Mouse (Mus musculus): Measurements from ENCODE around the gene Csad. TPM values are rescaled to one million over a fixed set of nuclear protein-coding genes. Genes with fewer than 3 reads are reported as not detected.
"Not testable (repeated sequence)": the region's sequence is repeated elsewhere in the genome, so short reads cannot be mapped to it uniquely, and the experiment has no call there.

Gene Csad
- total RNA-seq, 2 experiments from 2014 or later: 39.5 to 40.4 TPM

DNA sequence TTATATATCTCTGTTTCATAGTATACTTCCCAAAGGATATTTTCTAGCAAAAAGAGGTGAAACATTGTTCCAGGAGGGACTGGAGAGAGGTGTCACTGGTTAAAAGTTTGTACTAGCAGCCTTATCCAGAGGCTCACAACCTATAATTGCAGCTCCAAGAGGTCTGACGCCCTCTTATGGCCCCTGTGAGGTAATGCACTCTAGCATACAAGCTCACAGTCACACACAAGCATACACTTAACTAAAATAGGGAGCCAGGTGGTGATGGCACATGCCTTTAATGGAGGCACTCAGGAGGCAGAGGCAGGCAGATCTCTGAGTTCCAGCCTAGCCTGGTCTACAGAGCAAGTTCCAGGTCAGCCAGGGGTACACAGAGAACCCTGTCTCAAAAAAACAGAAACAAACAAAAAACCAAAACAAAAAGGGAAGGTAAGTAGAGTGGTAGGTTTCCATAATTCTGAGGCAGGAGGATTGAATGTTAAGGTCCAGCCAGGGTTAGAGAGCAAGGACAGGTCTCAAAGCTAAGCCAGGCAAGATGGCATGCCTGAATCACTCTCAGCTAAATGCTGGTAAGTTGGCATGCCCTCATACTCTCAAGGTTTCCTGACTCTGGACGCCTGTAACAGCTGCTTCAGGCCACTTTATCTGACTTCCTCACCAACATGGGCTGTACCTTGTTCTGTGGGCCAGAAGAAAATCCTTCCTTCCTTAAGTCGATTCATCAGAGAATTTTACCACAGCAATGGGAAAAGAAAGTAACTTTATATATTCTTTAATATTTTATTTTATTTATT lies 40.4 kb downstream of the Csad start:
- Histone ChIP-seq H3K4me3 (no peak overlapping the region), H3K27ac (no peak overlapping the region)
- no peak for DNase-seq (ENCODE audit: low spot score in 2 of 2)
- TF ChIP-seq CTCF (conservative IDR thresholded peaks at IDR 0.05): peak; percentile 20; the same call in 1 of the 2 replicates

DNA sequence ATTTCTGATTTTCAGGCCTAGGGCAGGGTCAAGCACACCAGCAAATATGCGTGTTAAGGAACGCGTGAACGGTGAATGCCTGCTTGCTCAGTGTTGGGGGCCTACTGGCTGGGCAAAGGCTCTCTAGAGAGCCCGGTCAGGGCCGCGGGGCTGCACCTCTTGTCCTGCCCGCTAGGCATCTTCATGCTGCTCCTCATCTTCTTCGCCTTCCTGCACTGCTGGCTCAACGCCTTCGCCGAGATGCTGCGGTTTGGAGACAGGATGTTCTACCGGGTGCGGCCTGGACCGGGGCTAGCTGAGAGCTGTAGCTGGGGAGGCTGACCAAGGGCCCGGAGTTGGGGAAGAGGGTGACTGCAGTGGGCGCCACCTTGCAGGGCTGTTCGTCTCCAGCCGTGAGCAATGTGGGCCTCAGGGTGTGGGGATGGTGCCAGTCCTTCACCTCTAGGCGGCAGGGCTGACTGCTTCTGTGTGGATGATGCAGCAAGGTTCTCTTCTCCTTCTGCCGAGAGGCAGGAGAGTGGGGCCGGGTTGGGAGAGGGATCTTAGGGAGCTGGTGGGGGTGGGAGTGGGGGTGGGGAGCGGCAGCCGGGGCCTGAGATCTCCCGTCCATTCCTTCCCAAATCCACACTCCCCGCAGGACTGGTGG lies 44.0 kb downstream of the Csad start:
- H3K27ac ChIP-seq: no peak overlapping the region
- no peak overlapping the region for H3K4me3 ChIP-seq
- TF ChIP-seq CTCF (conservative IDR thresholded peaks at IDR 0.05): no peak
- no peak for DNase-seq (ENCODE audit: low spot score in 2 of 2)

DNA sequence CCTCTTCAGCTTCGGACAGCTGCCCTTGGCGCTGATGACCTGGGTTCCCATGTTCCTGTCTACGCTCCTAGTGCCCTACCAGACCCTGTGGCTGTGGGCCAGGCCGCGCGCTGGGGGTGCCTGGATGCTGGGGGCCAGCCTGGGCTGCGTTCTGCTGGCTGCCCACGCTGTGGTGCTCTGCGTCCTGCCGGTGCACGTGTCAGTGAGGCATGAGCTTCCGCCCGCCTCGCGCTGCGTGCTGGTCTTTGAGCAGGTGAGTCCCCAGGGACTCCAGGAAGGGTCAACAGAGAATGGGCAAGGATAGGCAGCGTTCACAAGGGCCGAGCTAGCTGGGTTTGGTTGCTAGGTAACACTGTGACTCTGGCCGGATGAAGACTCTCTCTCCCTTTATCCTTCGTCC lies 47.7 kb downstream of the Csad start:
- TF ChIP-seq CTCF (conservative IDR thresholded peaks at IDR 0.05): no peak
- Histone ChIP-seq H3K4me3 (no peak overlapping the region), H3K27ac (no peak overlapping the region)
- DNase-seq (ENCODE audit: low spot score in 2 of 2): no peak

DNA sequence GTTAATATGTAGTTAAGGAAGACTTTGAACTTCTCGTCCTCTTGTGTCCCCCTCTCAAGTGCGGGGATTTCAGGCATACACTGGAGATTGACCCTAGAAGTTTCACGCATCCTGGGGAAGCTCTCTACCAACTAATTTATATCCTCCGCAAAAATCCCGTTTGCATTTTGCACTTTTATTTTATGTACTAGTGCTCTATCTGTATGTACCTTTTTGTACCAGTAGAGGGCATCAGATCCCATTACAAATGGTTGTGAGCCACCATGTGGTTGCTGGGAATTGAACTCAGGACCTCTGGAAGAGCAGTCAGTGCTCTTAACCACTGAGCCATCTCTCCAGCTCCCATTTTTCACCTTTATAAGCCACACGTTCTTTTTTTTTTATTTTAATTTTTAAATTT lies 49.5 kb downstream of the Csad start:
- not testable (repeated sequence) for H3K4me3 ChIP-seq; DNase-seq (ENCODE audit: low spot score in 2 of 2); H3K27ac ChIP-seq
- TF ChIP-seq CTCF (conservative IDR thresholded peaks at IDR 0.05): peak; percentile 47

DNA sequence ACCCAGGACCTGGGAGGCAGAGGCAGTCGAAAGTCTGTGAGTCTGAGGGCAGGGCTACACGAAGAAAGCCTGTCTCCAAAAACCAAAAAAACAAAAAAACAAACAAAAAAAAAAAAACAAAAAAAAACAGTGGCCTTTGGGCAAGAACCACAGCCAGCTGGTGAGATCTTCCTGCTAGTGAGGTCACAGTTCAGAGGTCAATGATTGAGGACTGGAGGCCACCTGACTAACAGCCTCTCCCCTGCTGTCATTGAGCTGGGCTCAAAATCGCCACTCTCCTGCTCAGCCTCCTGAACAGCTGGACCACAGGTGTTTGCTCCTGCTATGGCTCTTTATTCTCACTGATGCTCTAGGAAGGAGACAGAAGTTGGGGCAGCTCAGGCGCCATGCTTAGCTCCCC lies 51.9 kb downstream of the Csad start:
- no peak for TF ChIP-seq CTCF (conservative IDR thresholded peaks at IDR 0.05)
- Histone ChIP-seq H3K27ac (no peak overlapping the region), H3K4me3 (no peak overlapping the region)
- no peak for DNase-seq (ENCODE audit: low spot score in 2 of 2)

DNA sequence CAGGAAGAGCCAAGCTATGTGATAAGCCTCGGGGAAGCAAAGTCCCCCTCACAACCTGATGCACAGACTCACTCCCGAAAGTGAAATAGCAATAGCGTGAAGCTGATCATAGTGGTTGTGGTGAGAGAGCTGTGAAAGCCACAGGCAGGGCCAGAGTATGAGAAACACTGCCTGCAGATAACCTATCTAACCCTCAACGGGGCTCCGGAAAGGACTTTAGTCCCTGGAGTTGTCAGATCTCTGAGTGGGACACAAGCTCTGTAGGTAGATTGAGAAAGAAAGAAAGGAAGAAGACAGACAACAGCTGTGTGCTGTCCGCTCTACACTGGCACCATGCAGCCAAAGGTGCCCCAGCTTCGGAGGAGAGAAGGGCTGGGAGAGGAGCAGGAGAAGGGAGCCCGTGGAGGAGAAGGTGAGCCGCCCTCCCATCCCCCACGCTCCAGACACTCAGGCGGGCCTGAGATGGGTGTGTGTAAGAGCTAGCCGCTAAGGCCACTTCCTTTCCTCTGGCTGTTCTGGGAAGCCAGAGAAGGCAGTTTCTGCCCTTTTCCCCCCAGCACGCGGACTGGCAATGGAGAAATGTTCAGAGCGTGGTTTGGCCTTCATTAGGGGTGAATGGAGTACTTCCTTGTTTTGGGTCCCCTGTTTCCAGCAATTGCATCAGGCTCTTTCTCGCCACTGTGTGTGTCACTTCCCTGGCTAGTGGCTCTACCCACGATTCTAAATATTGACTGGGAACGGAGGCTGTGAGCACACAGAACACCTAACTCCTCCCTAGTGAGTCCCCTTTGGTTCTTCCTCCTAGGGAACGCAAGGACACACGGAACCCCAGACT lies 54.0 kb downstream of the Csad start, which contains the start of gene Soat2:
TSS of gene Soat2 (plus strand) at position 226 of the 835 bp plus-strand sequence.
- no peak within 1 kb of the TSS for H3K27ac ChIP-seq
- H3K4me3 ChIP-seq: no peak within 1 kb of the TSS
- DNase-seq (ENCODE audit: low spot score in 2 of 2): no peak
- TF ChIP-seq CTCF (conservative IDR thresholded peaks at IDR 0.05): no peak

DNA sequence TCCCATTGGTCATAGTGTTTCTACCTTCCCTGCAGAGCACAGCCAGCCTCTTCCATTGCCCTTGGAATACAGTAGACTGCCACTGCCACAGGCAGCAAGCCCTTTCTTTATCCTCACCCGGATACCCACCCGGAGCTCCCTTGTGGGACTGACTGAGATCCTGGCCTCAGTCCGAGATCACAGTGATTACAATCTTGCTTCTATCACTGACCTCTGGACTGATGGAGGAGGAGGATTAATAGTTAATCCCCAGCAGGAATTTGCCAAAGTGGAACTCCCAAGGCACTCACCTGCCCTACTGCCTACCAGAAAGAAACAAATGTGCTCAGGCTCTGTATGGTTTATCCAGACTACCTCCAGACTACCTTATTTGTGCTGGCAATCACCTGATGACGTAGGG lies 55.0 kb downstream of the Csad start:
- no peak for TF ChIP-seq CTCF (conservative IDR thresholded peaks at IDR 0.05)
- Histone ChIP-seq H3K27ac (no peak overlapping the region), H3K4me3 (no peak overlapping the region)
- no peak for DNase-seq (ENCODE audit: low spot score in 2 of 2)

DNA sequence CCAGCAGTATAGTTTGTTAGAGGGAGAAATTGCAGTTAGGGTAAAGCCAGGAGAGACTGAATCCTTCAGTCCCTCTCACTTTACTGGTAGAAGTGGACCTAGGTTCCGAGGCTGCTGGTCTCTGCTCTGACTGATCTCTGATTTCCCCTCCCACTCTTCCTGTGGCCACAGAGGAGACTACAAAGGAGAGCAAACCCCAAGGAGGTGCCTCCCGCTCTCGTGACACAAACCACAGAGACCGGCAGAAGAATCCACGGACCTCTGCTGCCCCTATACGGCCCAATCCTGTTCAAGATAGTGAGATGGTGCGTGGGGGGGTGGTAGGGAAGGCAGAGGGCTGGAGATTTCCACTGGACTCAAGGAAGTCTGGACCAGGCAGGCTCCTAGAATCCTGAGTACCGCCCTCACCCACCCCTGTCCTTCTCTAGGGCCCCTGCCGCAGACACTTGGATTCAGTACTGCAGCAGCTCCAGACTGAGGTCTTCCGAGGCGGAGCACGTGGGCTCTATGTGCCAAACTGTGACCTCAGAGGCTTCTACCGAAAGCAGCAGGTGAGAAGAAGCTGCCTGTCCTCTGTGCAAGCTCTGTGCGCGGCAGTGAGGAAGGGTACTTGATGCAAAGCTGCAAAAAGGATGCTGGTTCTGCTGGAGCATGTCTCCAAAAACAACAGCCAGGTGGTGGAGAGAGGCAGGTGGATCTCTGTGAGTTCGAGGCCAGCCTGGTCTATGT lies 56.7 kb downstream of the Csad start:
- TF ChIP-seq CTCF (conservative IDR thresholded peaks at IDR 0.05): no peak
- no peak overlapping the region for H3K4me3 ChIP-seq

DNA sequence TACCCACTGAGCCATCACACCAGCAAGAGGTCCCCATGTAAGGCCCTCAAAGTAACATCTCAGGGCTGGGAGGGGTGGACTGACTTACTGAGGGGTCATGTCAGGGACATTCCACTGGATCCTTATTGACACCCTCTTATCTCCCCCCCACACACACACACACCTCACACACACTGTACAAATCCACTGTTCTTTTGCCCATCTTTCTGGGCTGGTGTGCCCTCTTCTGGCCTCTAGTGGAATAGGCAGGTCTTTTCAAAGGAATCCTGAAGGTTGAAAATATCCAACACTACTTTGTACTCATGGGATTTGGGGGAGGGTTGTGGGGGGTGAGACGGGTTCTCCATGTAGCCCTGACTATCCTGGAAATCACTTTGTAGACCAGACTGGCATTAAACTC lies 57.6 kb downstream of the Csad start:
- H3K27ac ChIP-seq: no peak overlapping the region
- no peak overlapping the region for H3K4me3 ChIP-seq
- TF ChIP-seq CTCF (conservative IDR thresholded peaks at IDR 0.05): peak; percentile 79
- DNase-seq (ENCODE audit: low spot score in 2 of 2): peak in 1 of 2 experiments; percentile 58

More for the DNA sequence above, 56.7 kb downstream of the Csad start:
- no peak overlapping the region for H3K27ac ChIP-seq
- no peak for DNase-seq (ENCODE audit: low spot score in 2 of 2)

DNA sequence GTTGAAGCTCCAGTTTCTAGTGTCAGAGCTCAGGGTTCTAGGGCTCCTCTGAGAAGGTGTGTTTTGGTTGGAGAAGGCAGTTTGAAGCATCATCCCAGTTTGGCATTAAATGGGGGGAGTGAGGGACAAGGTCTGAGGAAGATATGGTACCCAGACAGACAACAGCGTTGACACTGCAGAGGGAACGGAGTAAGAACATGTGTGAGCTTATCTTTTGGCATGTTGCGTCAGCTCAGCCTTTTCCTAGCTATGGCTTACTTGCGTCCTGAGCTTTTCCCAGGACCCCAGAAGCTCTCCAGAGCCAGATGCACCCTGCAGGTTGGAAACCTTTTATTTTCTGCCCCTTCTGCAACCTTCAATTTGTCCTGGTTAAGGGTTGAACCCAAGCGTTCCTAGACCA lies 58.4 kb downstream of the Csad start:
- no peak for DNase-seq (ENCODE audit: low spot score in 2 of 2)
- TF ChIP-seq CTCF (conservative IDR thresholded peaks at IDR 0.05): no peak
- Histone ChIP-seq H3K27ac (no peak overlapping the region), H3K4me3 (no peak overlapping the region)

DNA sequence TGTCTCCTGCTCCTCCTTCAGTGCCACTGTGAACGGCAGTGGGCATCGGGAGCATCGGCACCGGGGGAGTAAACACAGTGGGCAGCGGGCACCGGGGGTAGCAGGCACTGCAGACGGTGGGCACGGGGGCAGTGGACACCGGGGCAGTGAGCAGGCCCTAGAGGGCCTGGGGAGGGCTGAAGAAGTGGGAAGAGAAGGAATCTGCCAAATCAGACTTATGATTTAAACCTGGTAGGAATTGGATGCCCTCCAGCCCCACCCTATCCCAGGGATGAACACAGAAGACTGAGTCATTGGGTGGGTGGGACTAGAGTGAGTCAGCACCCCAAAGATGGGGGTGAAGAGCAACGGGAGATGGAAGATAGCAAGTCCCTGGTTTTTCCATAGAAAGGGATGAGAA lies 59.2 kb downstream of the Csad start:
- TF ChIP-seq CTCF (conservative IDR thresholded peaks at IDR 0.05): no peak
- Histone ChIP-seq H3K4me3 (no peak overlapping the region), H3K27ac (0 out of 2 replicates have a peak overlapping the region, but pooled peaks have one; percentile 67)
- no peak for DNase-seq (ENCODE audit: low spot score in 2 of 2)

DNA sequence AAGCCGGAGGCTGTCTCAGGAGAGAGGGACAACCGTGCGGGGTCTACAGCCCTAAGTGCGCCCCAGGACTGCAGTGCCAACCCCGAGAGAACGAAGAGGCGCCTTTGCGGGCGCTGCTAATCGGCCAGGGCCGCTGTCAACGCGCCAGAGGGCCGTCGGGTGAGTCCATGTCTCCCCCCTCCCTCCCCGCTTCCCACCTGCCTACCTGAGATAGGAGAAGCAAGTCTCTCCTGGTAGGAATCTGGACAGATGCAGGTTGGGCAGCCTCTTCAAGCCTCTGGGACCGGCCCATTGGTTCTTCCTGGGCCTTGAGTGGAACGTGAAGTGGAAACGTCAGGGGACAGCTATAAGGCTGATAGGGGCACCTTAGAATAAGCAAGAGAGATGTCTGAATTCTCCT lies 59.8 kb downstream of the Csad start:
- peak overlapping the region; percentile 28 for H3K4me3 ChIP-seq
- H3K27ac ChIP-seq: peak overlapping the region; percentile 67
- no peak for TF ChIP-seq CTCF (conservative IDR thresholded peaks at IDR 0.05)
- DNase-seq (ENCODE audit: low spot score in 2 of 2): no peak
